Mouse (Mus musculus): ENCODE data around the gene Mpst.

GRCm38 (mm10) chr15:78455168-78455567 is 49.0 kb downstream of the Mpst start:
- TF ChIP-seq POLR2A (IDR thresholded peaks at IDR 0.05; ENCODE audit: borderline replicate concordance, low read depth, low read length) (no peak), CTCF (IDR thresholded peaks at IDR 0.05; ENCODE audit: low read depth, low read length) (no peak)

Data from bone marrow macrophage, adult 2 months (primary cell).